ENCODE assay signal across 8 mouse cellular contexts in the genomic region with DNA sequence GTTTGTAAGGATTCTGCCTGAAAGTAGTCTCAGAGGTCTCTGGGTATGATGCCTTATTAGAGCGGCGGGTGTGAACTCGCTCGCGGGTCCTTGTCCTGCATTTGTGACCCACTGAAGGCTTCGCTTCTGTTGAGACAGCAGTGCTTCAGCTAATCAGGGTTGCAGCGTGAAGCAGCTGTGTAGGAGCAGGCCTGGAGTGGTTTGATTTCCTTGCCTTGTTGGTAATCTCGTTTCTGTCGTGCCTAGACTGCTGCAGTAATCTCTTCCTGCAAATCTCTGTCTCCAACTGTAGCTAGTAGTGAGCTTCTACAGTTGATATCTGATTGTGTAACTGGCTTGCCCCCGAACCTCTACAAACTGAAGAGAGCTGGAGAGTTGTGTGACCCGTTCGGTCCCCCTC. TPM values are rescaled to one million over a fixed set of nuclear protein-coding genes. Genes with fewer than 3 reads are reported as not detected.
DNase-seq lines count a peak whose midpoint lies in the region; ATAC-seq and TF ChIP-seq lines count a peak whose summit lies in the region.

No protein-coding gene starts in this region.

- H3K4me3 ChIP-seq in heart, embryonic 10.5 days = peak overlapping the region; percentile 88
- peak overlapping the region; percentile 81 to 90 (median 82) for H3K4me3 ChIP-seq in CH12.LX (replicated peaks in 1 of 3; ENCODE audit: low read depth in 2 of 3, low read length in 2 of 3, poor library complexity in 1 of 3)
- H3K4me3 ChIP-seq in hindbrain, embryonic 10.5 days = peak overlapping the region; percentile 97

- ATAC-seq in megakaryocyte progenitor cell, adult 5-6 weeks (replicated peaks; ENCODE audit: poor library complexity) = peak; percentile 50
- no peak for ATAC-seq in frontal cortex, adult (ENCODE audit: low TSS enrichment)

- DNase-seq in heart, embryonic 10.5 days (ENCODE audit: low spot score) = no peak
- no peak for DNase-seq in heart, postnatal 25 days (ENCODE audit: low spot score)
- no peak for DNase-seq in CH12.LX (ENCODE audit: extremely low read depth)
- no peak for DNase-seq in hindbrain, embryonic 10.5 days (ENCODE audit: low spot score)
- no peak for DNase-seq in spleen, postnatal 36 days (ENCODE audit: low spot score in 2 of 2)
- no peak for DNase-seq in urinary bladder, postnatal 4 days (ENCODE audit: low spot score in 2 of 2)

- peaks cover 38% of the 10 kb centered on the region for H3K36me3 ChIP-seq in heart, embryonic 10.5 days
- peaks cover 24 to 58% of the 10 kb centered on the region in 2 experiments for H3K36me3 ChIP-seq in CH12.LX (replicated peaks in 1 of 2; ENCODE audit: control insufficient read depth in 1 of 2, insufficient read depth in 1 of 2, low read length in 1 of 2)
- peaks cover 49% of the 10 kb centered on the region for H3K36me3 ChIP-seq in hindbrain, embryonic 10.5 days

- H3K4me1 ChIP-seq in heart, embryonic 10.5 days = peaks cover 27% of the 10 kb centered on the region
- peaks cover 7 to 81% of the 10 kb centered on the region in 2 experiments; a peak in 3 of 4 replicates for H3K4me1 ChIP-seq in CH12.LX (ENCODE audit: control insufficient read depth in 1 of 2, insufficient read depth in 2 of 2)
- H3K4me1 ChIP-seq in hindbrain, embryonic 10.5 days (replicated peaks) = peaks cover 21% of the 10 kb centered on the region

- H3K9me3 ChIP-seq in heart, embryonic 10.5 days = no peaks in the 10 kb centered on the region
- H3K9me3 ChIP-seq in CH12.LX (replicated peaks; ENCODE audit: low read length) = no peaks in the 10 kb centered on the region
- no peaks in the 10 kb centered on the region for H3K9me3 ChIP-seq in hindbrain, embryonic 10.5 days

- 64% methylated on average over 12 of the region's 12 CpGs for WGBS in heart, embryonic 10.5 days
- 90% methylated on average over 12 of the region's 12 CpGs for WGBS in hindbrain, embryonic 10.5 days

- H3K9ac ChIP-seq in CH12.LX (ENCODE audit: insufficient read depth, low read depth) = peak overlapping the region; percentile 93

- dilution Hi-C loops in CH12.LX (cut with MboI; ENCODE audit: extremely low pct_ligation_motif_present, extremely low pct_unique_long_range_greater_than_20kb, low sequenced_read_pairs) = no loop called here

- intact Hi-C loops in heart, postnatal 25 days (cut with DNase I) = loop anchor here (5.0 kb wide), 1 partner anchor 463 kb away; a partner anchor contains a TSS

- peaks cover 47% of the 10 kb centered on the region for H3K79me2 ChIP-seq in CH12.LX (replicated peaks; ENCODE audit: control insufficient read depth, extremely low read depth, insufficient read depth, poor library complexity, severe bottlenecking)

- no peaks in the 10 kb centered on the region for H3K27me3 ChIP-seq in heart, embryonic 10.5 days (ENCODE audit: insufficient read depth, poor library complexity, severe bottlenecking)
- no peaks in the 10 kb centered on the region for H3K27me3 ChIP-seq in CH12.LX (replicated peaks)
- H3K27me3 ChIP-seq in hindbrain, embryonic 10.5 days (ENCODE audit: insufficient read depth, poor library complexity, severe bottlenecking) = no peaks in the 10 kb centered on the region

- TF ChIP-seq CTCF in CH12.LX (conservative IDR thresholded peaks at IDR 0.05 in 1 of 2, IDR thresholded peaks at IDR 0.05 in 1 of 2; ENCODE audit: low read depth in 2 of 2, low read length in 2 of 2) = no peak

- H3K4me2 ChIP-seq in CH12.LX (ENCODE audit: insufficient read depth, low read depth, poor library complexity, severe bottlenecking) = peak overlapping the region; percentile 95

- no peak for TF ChIP-seq POLR2A in CH12.LX (IDR thresholded peaks at IDR 0.05; ENCODE audit: low read depth, low read length)

- TF ChIP-seq EP300 in CH12.LX (IDR thresholded peaks at IDR 0.05; ENCODE audit: low read length) = no peak

- H3K27ac ChIP-seq in heart, embryonic 10.5 days = no peak overlapping the region
- no peak overlapping the region for H3K27ac ChIP-seq in CH12.LX (ENCODE audit: insufficient read depth, low read depth)
- no peak overlapping the region for H3K27ac ChIP-seq in hindbrain, embryonic 10.5 days

- in situ Hi-C loops in CH12.LX (cut with MboI; ENCODE audit: low pct_ligation_motif_present, low pct_unique_long_range_greater_than_20kb, low sequenced_read_pairs) = loop anchor here (5.0 kb wide), 2 partner anchors 118 to 243 kb away; no protein-coding TSS in a partner anchor

- no peak for TF ChIP-seq RAD21 in CH12.LX (IDR thresholded peaks at IDR 0.05; ENCODE audit: low read depth, low read length)

TF ChIP-seq in CH12.LX, 34 proteins besides CTCF, POLR2A, EP300 and RAD21:
- no peak for TF ChIP-seq ELF1 (IDR thresholded peaks at IDR 0.05; ENCODE audit: low read depth, low read length)
- TF ChIP-seq USF1 (IDR thresholded peaks at IDR 0.05; ENCODE audit: low read depth, low read length) = no peak
- no peak; the same call in 1 of the 2 replicates for TF ChIP-seq UBTF (IDR thresholded peaks at IDR 0.05; ENCODE audit: low read depth, low read length)
- TF ChIP-seq MAX (IDR thresholded peaks at IDR 0.05; ENCODE audit: low read length) = no peak
- TF ChIP-seq MAFK (IDR thresholded peaks at IDR 0.05; ENCODE audit: insufficient replicate concordance, low read length) = no peak
- TF ChIP-seq CHD2 (IDR thresholded peaks at IDR 0.05; ENCODE audit: low read length) = no peak
- no peak for TF ChIP-seq JUN (IDR thresholded peaks at IDR 0.05; ENCODE audit: insufficient read depth, low read depth, low read length)
- no peak for TF ChIP-seq TBP (conservative IDR thresholded peaks at IDR 0.05; ENCODE audit: low read depth, low read length)

RNA-seq across cellular contexts. Expression of a gene that starts 1.6 kb away (rescaled TPM):
- polyA plus RNA-seq in heart, embryonic 10.5 days (2016; fragmentation: Nextera tagmentation; extraction: Ambion mirVana) = 43.3 and 55.7 TPM in 2 replicates
- total RNA-seq in heart, postnatal 25 days (2021) = 10 to 100 TPM; 16.8 to 18.1 TPM
- total RNA-seq in CH12.LX (2012; rRNA removed) (51.9 and 77.1 TPM in 2 replicates), CH12.LX (2014; rRNA removed) (123 and 155 TPM in 2 replicates)
- 130 and 138 TPM in 2 replicates for polyA plus RNA-seq in CH12.LX (2012; ENCODE audit: insufficient read length, low read depth)
- 54.7 and 56.4 TPM in 2 replicates for polyA plus RNA-seq in hindbrain, embryonic 10.5 days (2016; fragmentation: Nextera tagmentation; extraction: Ambion mirVana)
- total RNA-seq in megakaryocyte progenitor cell, adult 5-6 weeks (2015) = 25.3 and 42.3 TPM in 2 replicates
- 13.3 and 14.0 TPM in 2 replicates for total RNA-seq in megakaryocyte progenitor cell, adult 5-6 weeks (2017)

RNA-seq across cellular contexts. Expression of a gene that starts 16.8 kb away (rescaled TPM):
- 39.1 and 41.1 TPM in 2 replicates for polyA plus RNA-seq in heart, embryonic 10.5 days (2016; fragmentation: Nextera tagmentation; extraction: Ambion mirVana)
- total RNA-seq in heart, postnatal 25 days (2021) = 10 to 100 TPM; 18.1 to 20.4 TPM
- total RNA-seq in CH12.LX (2012; rRNA removed) (68.8 and 73.6 TPM in 2 replicates), CH12.LX (2014; rRNA removed) (166 and 177 TPM in 2 replicates)
- 79.0 and 103 TPM in 2 replicates for polyA plus RNA-seq in CH12.LX (2012; ENCODE audit: insufficient read length, low read depth)
- 48.4 and 48.5 TPM in 2 replicates for polyA plus RNA-seq in hindbrain, embryonic 10.5 days (2016; fragmentation: Nextera tagmentation; extraction: Ambion mirVana)
- total RNA-seq in megakaryocyte progenitor cell, adult 5-6 weeks (2015) = 41.2 and 43.6 TPM in 2 replicates
- 33.8 and 39.0 TPM in 2 replicates for total RNA-seq in megakaryocyte progenitor cell, adult 5-6 weeks (2017)

RNA-seq across cellular contexts. Expression of a gene that starts 48.3 kb away (rescaled TPM):
- polyA plus RNA-seq in heart, embryonic 10.5 days (2016; fragmentation: Nextera tagmentation; extraction: Ambion mirVana) = 3.1 and 3.4 TPM in 2 replicates
- total RNA-seq in heart, postnatal 25 days (2021) = 10 to 100 TPM; 18.1 to 21.5 TPM
- total RNA-seq in CH12.LX (2012; rRNA removed) (not detected in 2 replicates), CH12.LX (2014; rRNA removed) (0.30 and 0.31 TPM in 2 replicates)
- 0.10 TPM in 2 replicates for polyA plus RNA-seq in CH12.LX (2012; ENCODE audit: insufficient read length, low read depth)
- polyA plus RNA-seq in hindbrain, embryonic 10.5 days (2016; fragmentation: Nextera tagmentation; extraction: Ambion mirVana) = 0.92 and 1.3 TPM in 2 replicates
- total RNA-seq in megakaryocyte progenitor cell, adult 5-6 weeks (2015) = 3.7 and 4.9 TPM in 2 replicates
- total RNA-seq in megakaryocyte progenitor cell, adult 5-6 weeks (2017) = 3.2 and 5.0 TPM in 2 replicates
